Mouse (Mus musculus): ENCODE data around the gene Ssxb2. TPM values are rescaled to one million over a fixed set of nuclear protein-coding genes. Genes with fewer than 3 reads are reported as not detected.
"Not testable (repeated sequence)": the region's sequence is repeated elsewhere in the genome, so short reads cannot be mapped to it uniquely, and the experiment has no call there.

Ssxb2 gene
- not detected in 2 replicates for polyA plus RNA-seq (2014; fragmentation: Nextera tagmentation; extraction: Ambion mirVana)

GRCm38 (mm10) chrX:8461626-8462025 lies at the start of gene Ssxb2:
Gene Ssxb2, minus strand, starts transcription at chrX:8461726.
- not testable (repeated sequence) for H3K9me3 ChIP-seq (ENCODE audit: control insufficient read depth, low read length); H3K27me3 ChIP-seq (ENCODE audit: control insufficient read depth, insufficient read depth, low read length); DNase-seq; H3K9ac ChIP-seq (replicated peaks; ENCODE audit: low read length); H3K4me3 ChIP-seq (replicated peaks; ENCODE audit: low read depth, low read length); H3K4me2 ChIP-seq (ENCODE audit: low read length); H3K27ac ChIP-seq (replicated peaks; ENCODE audit: low read depth, low read length); H3K4me1 ChIP-seq (ENCODE audit: control insufficient read depth, insufficient read depth, low read length); ATAC-seq (ENCODE audit: low FRiP score, low TSS enrichment); H3K36me3 ChIP-seq (ENCODE audit: control insufficient read depth, insufficient read depth, low read length)
- 74% methylated on average over 2 of the region's 2 CpGs for whole genome bisulfite sequencing

- not testable (repeated sequence) for H3K9me3 ChIP-seq (ENCODE audit: control insufficient read depth, low read length); DNase-seq; H3K4me2 ChIP-seq (ENCODE audit: low read length); H3K27ac ChIP-seq (replicated peaks; ENCODE audit: low read depth, low read length); H3K4me1 ChIP-seq (ENCODE audit: control insufficient read depth, insufficient read depth, low read length); H3K36me3 ChIP-seq (ENCODE audit: control insufficient read depth, insufficient read depth, low read length); H3K9ac ChIP-seq (replicated peaks; ENCODE audit: low read length); H3K4me3 ChIP-seq (replicated peaks; ENCODE audit: low read depth, low read length); H3K27me3 ChIP-seq (ENCODE audit: control insufficient read depth, insufficient read depth, low read length); ATAC-seq (ENCODE audit: low FRiP score, low TSS enrichment)
- 20% methylated on average over 1 of the region's 1 CpGs for WGBS
Observed at GRCm38 (mm10) chrX:8413005-8413404, 48.5 kb downstream of the Ssxb2 start, which contains the start of gene Ssxb1. Gene Ssxb1, plus strand, starts transcription at chrX:8413305.

Other genes with a start within 250 kb of the Ssxb2 start
- gene Ftsj1, start 209.3 kb downstream of the Ssxb2 start, polyA plus RNA-seq (2014; fragmentation: Nextera tagmentation; extraction: Ambion mirVana) = 43.7 and 55.4 TPM in 2 replicates
- 28.7 and 44.3 TPM in 2 replicates for gene Slc38a5, start 190.6 kb downstream of the Ssxb2 start, polyA plus RNA-seq (2014; fragmentation: Nextera tagmentation; extraction: Ambion mirVana)
- not detected in 2 replicates for gene Ssxb10, start 134.3 kb downstream of the Ssxb2 start, polyA plus RNA-seq (2014; fragmentation: Nextera tagmentation; extraction: Ambion mirVana)
- gene Ssxb9, start 94.7 kb downstream of the Ssxb2 start, polyA plus RNA-seq (2014; fragmentation: Nextera tagmentation; extraction: Ambion mirVana) = not detected in 2 replicates
- not detected in 2 replicates for gene Ssxb1, start 48.4 kb downstream of the Ssxb2 start, polyA plus RNA-seq (2014; fragmentation: Nextera tagmentation; extraction: Ambion mirVana)
- gene Gm14459, start 63.2 kb upstream of the Ssxb2 start, polyA plus RNA-seq (2014; fragmentation: Nextera tagmentation; extraction: Ambion mirVana) = not detected in 2 replicates
- not detected in 2 replicates for gene Ssxb6, start 86.5 kb upstream of the Ssxb2 start, polyA plus RNA-seq (2014; fragmentation: Nextera tagmentation; extraction: Ambion mirVana)
- not detected in 2 replicates for gene Ssxb3, start 130.1 kb upstream of the Ssxb2 start, polyA plus RNA-seq (2014; fragmentation: Nextera tagmentation; extraction: Ambion mirVana)
- gene Ssxb8, start 229.1 kb upstream of the Ssxb2 start, polyA plus RNA-seq (2014; fragmentation: Nextera tagmentation; extraction: Ambion mirVana) = not detected in 2 replicates